Mouse (Mus musculus) forelimb bud, embryonic 11.5 days (tissue): ENCODE data around the gene Wrap53.
"Not testable (repeated sequence)": the region's sequence is repeated elsewhere in the genome, so short reads cannot be mapped to it uniquely, and the experiment has no call there.

ENCODE experiments used
- DNase-seq: peaks from one replicate; pipeline ENCODE4 v3.0.0-alpha.2; 2012; ENCODE audit warnings: low read depth, low spot score

The Wrap53 gene

DNA sequence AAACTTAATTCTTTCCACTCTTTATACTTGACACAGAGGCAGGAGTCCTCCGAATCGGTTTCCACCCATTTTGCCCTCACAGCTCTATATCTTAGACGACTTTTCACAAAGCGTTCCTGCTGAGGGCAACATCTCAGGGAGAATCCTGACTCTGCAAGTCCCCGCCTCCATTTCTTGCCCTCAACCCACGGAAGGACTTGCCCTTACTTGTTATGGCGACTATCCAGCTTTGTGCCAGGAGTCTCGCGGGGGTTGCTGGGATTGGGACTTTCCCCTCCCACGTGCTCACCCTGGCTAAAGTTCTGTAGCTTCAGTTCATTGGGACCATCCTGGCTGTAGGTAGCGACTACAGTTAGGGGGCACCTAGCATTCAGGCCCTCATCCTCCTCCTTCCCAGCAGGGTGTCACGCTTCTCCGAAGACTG, at the start of gene Wrap53, which contains the start of gene Trp53:
Wrap53 (minus strand) TSS at position 165 of the 424 bp plus-strand sequence.
Trp53 (plus strand) TSS at position 269 of the 424 bp plus-strand sequence.
- DNase-seq: peak; percentile 95

DNA sequence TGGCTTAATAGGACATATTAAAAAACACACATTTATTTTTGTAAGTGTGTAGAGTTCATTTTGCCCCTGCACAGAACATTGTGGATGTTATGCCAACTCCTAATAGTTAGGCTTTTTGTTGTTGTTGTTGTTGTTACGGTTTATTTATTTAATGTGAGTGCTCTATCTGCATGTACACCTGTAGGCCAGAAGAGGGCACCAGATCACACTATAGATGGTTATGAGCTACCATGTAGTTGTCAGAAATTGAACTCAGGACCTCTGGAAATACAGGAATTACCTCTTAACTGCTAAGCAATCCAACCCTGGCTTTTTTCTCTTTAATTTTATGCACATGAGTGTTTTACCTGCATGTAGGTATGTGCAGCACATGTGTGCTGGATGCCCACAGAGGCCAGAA, 49.7 kb upstream of the Wrap53 start:
- DNase-seq: no peak

DNA sequence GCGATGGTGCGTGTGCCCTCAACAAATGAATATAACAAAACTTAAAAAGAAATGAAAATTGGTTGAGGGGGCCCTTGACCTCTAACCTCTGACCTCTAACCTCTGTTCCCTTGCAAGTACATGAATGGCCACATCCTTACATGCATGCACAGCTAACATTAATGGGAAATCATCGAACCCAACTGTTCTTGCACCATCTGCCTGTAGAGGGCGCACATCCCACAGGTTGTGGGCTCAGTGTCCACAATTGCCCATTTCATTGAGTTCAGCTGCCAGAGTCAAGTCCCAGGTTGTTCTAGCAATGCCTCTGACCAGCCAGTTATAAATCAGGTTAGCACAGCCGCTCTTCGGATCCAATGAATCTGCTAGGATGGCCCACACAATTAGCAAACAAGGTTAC, 48.2 kb upstream of the Wrap53 start:
- peak; percentile 89 for DNase-seq

DNA sequence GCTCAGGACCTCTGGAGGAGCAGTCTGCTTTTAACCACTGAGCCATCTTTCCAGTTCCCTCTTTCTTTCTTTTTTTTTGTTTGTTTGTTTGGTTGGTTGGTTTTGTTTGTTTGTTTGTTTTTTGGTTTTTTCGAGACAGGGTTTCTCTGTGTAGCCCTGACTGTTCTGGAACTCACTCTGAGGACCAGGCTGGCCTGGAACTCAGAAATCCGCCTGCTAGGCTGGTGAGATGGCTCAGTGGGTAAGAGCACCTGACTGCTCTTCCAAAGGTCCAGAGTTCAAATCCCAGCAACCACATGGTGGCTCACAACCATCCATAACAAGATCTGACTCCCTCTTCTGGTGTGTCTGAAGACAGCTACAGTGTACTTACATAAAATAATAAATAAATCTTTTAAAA, 44.3 kb upstream of the Wrap53 start:
- DNase-seq: not testable (repeated sequence)

DNA sequence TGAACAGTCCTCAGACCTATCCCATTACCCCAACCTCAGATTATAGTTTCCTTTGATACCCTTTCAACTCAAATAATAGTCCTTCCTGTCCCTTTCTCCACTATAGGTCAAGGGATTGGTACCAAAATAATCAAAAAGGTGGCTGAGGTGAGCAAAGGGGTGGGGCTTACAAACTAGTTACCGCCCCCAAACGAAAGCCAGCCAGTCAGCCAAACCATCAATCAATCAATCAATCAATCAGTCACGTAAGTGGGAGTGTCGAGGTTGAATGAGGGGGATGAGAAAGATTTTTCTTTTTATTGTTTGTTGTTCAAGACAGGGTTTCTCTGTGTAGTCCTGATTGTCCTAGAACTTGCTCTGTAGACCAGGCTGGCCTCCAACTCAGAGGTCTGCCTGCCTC, 43.0 kb upstream of the Wrap53 start:
- no peak for DNase-seq

DNA sequence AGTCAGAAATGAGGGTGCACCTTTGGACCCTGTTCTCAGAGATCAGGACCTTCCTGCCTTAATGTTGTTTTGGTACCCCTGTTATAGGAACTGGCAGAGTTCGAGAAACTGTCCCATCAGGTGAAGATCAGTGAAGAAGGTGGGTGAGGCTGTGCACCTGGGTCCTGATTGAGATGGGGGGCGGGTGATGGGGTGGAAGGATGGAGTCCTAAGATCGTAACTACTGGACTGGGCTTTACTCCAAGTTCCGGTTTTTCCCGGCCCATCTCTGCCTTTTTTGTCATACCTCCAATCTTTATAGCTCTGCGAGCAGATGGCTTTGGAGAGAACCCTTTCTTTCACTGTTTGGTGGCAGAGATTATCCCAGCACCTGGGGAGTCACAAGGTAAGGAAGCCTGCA, 42.4 kb upstream of the Wrap53 start:
- no peak for DNase-seq

DNA sequence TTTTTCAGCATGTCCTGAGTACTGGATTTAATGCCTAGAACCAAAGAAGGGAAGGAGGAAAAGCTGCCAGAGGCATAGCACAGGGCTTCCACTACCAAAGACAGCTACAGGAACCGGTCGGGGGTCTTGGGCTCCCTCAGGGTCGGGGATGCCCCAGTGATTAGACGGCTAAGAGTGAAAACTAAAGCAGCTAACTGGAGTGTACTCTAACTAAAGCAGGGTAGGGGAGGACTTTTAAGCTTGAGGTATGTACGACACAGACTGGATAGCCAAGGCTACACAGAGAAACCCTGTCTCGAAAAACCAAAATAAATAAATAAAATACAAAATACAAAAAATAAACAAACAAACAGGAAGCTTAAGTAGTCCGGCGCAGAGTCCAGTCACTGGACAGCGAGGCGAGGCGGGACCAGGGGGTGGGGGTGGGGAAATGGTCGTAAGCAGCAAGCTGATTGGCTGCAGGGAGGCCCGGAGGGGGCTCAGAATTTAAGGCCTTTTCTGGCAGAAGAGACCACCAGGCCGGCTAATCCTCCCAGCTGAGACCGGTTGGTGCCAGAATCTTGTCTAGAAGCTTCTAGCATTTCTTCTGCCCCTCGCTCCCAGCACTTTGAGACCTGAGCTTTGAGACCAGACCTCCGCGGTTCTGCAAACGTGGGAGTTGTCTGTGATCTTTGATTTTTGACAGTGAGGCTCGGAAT, 41.7 kb upstream of the Wrap53 start, which contains the start of gene Sat2:
Sat2 (plus strand) TSS at position 454 of the 698 bp plus-strand sequence.
- DNase-seq: peak; percentile 75

DNA sequence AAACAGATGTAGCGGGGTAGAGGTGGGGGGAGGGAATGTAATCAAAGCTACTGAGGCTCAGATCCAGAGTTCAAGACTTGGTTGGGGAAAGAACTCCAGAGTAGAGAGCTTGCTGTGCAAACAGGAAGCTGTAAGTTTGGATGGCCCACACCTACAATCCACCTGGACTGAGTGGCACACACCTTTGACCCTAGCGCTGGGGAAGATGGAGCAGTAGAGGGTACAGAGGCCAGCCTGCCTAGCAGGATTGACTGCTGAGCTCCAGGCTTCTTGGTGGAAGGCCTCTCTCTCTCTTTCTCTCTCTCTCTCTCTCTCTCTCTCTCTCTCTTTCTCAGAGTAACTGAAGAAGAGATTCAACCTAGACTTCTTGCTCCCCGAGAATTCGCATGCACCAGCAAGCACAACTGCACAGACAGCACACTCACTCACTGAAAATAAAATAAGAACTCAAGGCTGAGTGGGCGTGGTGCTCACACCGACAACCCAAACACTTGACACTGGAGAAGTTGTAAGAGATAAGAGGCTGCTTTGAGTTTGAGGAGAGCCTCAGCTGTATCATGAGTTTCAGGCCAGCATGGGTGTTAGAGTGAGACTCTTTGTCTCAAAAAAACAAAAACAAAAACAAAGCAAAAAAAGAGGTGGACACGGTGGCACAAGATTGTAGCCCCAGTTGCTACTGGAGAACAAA, 40.5 kb upstream of the Wrap53 start:
- DNase-seq: no peak

DNA sequence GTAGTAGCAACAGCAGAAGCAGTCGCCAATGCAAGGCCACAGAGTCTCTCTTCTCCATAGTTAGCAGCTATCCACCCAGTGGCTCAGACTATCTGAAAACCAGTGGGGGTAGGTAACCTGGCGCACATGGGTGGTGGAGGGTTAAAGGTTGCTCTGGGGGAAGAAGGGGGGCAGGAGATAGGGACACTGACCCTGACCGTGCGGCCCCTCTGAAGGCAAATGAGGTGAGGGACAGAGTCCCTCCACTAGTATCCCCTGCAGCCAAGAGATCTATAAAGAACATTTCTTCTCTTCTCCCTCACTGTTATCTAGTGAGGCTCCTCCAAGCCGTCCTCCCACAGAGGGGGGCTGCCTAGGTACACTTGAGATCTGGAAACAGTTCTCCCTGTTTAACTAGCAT, 37.8 kb upstream of the Wrap53 start, which contains the start of gene Shbg:
Shbg (minus strand) TSS at position 101 of the 400 bp plus-strand sequence.
- DNase-seq: no peak

DNA sequence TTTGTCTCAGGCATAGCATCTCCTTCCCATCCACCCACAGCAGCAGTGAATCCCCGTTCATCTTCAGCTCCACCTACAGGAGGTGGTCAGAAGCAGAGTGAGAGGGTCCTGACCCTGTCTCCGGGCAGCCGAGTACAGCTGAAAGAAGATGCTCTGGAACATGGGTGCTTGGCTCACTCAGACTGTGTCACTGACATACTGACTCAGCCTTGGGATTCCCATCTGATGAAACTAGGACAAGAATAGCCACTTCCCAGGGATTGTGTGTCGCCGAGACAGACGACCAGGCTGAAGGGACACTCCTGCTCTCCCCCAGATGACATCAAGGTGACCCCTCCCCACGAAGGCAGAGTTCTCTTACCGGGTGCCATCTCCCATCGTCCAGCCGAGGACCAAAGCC, 36.7 kb upstream of the Wrap53 start:
- DNase-seq: no peak

DNA sequence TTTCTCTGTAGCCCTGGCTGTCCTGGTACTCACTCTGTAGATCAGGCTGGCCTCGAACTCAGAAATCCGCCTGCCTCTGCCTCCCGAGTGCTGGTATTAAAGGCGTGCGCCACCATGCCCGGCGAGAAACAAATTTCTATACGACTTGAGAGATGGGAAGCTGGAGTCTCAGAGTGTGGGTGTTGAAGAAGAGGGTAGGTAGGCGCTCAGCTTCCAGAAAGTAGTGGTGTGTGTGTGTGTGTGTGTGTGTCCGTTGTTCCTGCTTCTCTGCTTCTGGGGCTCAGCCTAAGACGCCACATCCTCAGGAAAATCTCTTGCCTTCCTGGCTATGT, 34.2 kb upstream of the Wrap53 start:
- not testable (repeated sequence) for DNase-seq

DNA sequence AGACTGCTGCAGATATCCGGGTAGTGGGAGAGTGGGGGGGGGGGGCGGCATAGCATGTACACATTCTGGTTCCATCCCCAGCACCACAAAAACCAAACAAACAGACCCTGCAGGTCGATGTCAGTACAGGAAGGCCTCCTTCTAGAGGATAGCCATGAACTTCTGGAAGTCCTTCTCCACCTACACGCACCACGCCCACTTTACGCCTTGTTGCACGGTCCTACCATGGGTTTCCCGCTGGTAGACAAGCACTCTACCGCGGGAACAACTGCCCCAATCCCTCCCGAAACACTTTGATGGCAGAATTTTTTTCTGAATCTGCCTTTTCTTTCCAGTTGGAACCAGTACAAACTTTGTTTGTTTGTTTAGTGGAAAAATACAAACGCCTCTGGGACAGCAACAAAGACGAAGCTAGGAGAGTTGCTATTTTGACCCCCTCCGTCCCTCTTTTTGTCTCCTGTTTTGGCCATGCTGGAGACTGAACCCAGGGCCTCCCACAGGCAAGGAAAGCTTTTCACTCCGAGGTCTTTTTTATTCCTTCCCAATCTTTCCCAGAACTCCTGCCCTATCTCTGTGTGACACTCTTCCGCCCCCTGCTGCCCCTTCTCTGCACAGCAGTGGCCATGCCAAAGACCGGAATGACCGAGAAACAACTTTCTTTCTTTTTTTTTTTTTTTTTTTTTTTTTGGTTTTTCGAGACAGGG, 33.6 kb upstream of the Wrap53 start:
- peak; percentile 82 for DNase-seq

DNA sequence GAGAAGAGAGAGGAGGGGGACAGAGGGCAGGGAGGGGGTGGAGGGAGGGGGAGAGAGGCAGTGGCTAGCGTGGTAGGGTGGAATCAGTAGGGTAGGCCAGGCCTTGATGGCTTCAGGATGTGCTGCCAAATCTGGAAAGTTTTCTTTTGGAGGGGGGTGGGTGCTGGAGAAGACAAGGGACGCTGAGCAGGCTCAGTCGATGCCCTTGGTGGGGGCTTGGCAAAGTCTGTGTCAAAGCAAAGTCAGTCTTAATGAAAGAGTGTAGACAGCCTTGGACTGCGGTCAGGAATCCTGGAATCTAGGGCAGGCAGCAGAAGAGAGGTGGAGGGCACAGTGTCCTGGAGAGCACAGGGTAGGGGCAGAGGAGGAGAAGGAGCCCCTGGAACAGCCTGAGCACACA, 30.8 kb upstream of the Wrap53 start:
- no peak for DNase-seq

DNA sequence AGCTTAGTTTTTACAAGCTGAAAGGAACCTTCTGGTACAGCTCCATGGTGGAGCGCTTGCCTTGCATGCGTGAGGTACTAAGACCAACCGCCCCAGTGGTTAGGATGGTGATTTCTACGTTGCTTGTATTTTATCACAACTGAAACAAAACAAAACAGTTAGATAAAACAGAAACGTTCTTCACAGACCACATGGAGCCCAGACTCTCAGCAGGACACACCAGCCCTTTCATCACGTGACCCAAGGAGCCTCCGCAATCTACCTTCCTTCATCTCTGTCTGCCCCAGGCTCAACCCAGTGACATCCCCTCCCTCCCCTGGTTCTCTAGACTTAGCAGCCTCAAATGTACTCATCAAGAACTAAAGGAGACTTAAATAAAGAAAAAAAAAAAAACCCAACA, 29.4 kb upstream of the Wrap53 start:
- no peak for DNase-seq

DNA sequence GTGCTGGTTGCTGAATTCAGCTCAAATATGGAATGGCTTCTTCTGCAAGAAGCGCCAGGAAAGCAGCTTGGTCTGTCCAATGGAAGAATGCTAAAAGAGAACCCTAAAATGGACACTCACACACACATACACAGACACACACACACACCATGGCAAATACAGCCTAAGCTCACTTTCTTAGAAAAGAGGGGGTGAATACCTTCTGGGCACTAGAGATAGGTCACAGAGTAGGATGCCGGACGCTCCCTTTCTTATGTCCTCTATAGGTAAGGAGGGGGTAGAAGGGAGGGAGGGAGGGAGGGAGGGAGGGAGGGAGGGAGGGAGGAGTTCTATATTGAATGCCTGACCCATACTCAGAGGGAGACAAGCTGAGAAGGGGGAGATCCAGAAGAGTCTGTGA, 28.5 kb upstream of the Wrap53 start:
- no peak for DNase-seq

DNA sequence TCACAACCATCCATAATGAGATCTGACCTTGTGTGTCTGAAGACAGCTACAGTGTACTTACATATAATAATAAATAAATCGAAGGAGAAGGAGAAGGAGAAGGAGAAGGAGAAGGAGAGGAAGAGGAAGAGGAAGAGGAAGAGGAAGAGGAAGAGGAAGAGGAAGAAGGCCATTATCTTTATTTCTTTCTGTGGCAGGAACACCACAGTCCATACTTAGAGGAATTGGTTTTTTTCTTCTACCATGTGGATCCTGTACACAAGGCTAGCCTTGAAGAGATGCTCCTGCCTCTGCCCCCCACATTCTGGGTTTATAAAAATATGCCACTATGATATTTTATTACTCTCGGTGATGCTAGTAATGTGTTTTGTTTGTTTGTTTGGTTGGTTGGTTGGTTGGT, 26.8 kb upstream of the Wrap53 start:
- no peak for DNase-seq

DNA sequence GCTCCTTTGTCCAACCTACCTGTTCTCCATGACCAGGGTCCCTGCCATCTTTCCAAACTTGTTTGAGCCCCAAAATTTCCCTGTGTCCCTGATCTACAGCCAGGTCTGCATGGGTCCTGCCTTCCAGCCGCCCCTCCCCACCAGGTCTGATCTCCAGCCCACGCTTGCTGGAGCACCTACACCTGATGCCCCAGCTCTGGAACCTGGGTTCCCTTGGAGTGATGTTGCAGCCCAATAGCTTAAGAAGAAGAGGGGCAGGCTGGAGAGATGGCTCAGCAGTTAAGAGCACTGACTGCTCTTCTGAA, 26.4 kb upstream of the Wrap53 start:
- DNase-seq: no peak

DNA sequence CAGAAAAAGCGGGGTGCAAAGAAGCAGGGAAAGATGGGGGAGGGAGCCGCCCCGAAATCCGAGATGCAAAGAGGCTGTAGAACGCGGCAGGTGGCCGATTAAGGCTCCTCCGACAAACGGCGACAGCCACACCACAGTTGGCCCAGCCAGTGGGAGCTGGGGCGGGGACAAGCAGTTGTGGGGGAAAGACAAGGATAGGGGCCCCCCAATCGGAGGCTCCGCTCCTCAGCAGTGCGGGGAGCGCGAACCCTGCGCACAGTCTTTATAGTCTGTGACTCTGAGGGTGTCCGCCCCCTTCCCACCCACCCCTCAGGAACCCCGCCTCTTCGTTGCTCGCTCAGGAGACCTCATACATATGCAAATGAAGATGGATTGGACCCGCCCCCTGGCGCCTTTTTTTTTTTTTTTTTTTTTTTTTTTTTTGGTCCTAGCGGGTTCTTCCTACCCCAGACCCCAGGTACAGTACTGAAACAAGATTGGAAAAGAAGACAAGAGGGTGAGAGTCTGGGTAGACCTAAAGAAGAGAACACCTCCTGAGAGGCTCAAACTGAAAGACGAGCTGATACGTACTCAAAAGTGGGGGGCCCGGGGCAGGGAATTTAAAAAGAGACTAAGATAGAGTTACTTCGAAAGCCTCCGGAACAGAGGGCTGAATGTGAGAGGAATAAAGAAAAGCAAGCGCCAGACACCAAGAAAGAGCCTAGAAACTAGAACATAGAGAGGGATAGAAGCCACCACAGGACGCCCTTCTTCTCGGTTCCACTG, 25.9 kb upstream of the Wrap53 start, which contains the start of gene Atp1b2:
Atp1b2 (minus strand) TSS at position 217 of the 765 bp plus-strand sequence.
- peak; percentile 74 for DNase-seq

DNA sequence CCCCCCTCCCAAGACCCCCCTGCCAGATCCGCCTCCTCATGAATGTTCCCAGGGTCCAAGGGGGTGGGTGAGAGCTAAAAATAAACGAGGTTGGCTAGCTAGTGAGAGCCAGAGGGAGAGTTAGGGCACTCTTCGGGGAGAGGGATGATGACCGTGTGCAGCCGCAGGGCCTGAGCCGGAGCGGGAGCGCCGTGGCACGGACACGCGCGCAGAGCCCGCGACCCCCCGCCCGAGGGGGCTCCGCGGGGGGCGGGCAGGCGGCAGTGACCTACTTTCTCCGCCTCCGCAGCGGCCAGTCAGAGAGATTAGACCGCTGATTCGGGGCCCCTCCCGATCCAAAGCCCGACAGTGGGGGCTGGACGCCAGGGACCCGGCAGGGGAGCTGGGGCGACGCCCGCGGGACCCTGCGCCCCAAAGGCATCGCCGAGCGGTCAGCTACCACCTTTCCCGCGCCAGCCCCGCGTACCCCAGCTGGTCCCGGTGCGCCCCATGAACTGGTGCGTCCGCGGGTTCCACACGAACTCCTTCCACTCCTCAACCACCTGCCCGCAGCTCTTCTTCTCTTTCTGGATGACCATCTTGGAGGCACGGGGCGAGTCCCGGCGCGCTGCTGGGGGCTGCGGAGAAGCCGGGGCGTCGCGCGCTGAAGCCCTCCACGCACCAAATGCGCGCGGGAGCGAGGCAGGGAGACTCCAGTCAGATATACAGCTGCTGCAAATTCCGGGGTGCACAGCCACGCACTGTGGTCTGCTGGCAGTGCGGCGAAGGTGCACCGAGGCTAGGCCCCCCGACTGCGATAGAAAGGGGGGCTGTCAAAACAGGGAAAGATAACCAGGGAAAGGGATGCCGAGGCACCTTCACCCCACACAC, 25.0 kb upstream of the Wrap53 start:
- DNase-seq: no peak

DNA sequence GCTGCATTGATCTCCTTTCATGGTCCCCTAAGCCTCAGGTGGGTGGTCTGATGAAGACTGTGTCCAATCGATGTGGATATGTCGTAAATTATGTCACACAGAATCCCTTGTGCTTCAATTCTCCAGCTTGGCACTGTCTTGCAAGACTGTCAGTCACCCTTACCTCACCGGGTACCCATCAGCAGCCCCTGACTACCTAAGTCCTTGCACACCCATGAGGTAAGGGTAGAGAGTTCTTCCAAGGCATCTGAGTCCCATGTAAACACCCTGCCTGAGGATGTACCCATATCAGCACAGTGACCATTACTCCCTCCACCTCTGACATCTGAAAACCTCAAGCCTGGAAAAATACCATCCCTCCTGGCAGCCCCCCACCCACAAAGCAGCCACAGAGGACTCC, 24.3 kb upstream of the Wrap53 start:
- DNase-seq: no peak

DNA sequence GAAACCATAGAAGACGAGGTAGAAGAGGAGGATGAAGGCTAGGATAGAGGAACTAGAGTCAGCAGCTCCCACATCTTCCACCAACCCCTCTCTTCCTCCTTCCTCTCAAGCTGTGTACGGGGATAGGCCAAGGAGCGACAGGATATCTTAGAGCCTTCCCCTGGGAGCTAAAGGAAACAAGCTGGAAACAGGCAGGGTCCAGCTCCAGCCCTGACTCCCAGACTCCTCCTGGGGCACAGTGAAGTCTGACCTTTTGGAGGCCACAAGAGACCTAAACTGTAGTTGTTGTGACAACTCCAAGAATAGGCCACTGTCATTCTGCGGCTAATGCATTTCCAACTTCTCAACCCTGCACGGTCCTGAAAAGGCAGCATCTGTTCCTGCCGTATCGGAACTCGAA, 23.5 kb upstream of the Wrap53 start:
- DNase-seq: no peak
